Mouse (Mus musculus) bone marrow, adult 2 months (tissue): ENCODE data around the gene Xrcc3. TPM values are rescaled to one million over a fixed set of nuclear protein-coding genes. Genes with fewer than 3 reads are reported as not detected.

Experiments
- H3K27ac ChIP-seq: fragments of 200-500 bp; 2 replicates; pipeline ENCODE4 v1.5.1; 2012; ENCODE audit warnings: low read depth, mild to moderate bottlenecking, control low read depth, inconsistent platforms, low read length; ENCODE audit not compliant: control insufficient read depth, poor library complexity, insufficient read depth
- H3K4me1 ChIP-seq: fragments of 200-500 bp; 2 replicates; pipeline ENCODE4 v1.6.1; 2011; ENCODE audit warnings: low read length; ENCODE audit not compliant: control insufficient read depth, insufficient read depth
- H3K4me3 ChIP-seq: fragments of 200-500 bp; replicated peaks from 2 replicates; pipeline ENCODE3; 2011; ENCODE audit warnings: mild to moderate bottlenecking, low read depth, low read length, control low read depth; ENCODE audit not compliant: control insufficient read depth
- CTCF ChIP-seq: fragments of 200-500 bp; IDR thresholded peaks from 2 replicates; pipeline ENCODE4 v1.5.1; 2011; ENCODE audit warnings: low read length, control low read depth; ENCODE audit not compliant: control insufficient read depth, insufficient read depth
- POLR2A ChIP-seq: fragments of 200-500 bp; IDR thresholded peaks from 2 replicates; pipeline ENCODE4 v1.6.1; 2011; ENCODE audit warnings: low read depth, mild to moderate bottlenecking, control low read depth, low read length, borderline replicate concordance; ENCODE audit not compliant: control insufficient read depth
- WGBS: fragments of 180-500 bp; shearing (Covaris S2); methylation state at CpG from one replicate; pipeline ENCODE4 v1.1.7; 2018; 5-methylcytosine and 5-hydroxymethylcytosine counted together
- polyA plus RNA-seq: library from polyadenylated mRNA; stranded (reverse); fragments of >200 nt; gene quantifications from 2 replicates; pipeline ENCODE4 v1.2.4, GENCODE M21; 2011; ENCODE audit warnings: low replicate concordance; ENCODE audit not compliant: missing spikeins, insufficient read depth, insufficient read length

Xrcc3 gene
- polyA plus RNA-seq, 1 experiment = 11.6 TPM

DNA sequence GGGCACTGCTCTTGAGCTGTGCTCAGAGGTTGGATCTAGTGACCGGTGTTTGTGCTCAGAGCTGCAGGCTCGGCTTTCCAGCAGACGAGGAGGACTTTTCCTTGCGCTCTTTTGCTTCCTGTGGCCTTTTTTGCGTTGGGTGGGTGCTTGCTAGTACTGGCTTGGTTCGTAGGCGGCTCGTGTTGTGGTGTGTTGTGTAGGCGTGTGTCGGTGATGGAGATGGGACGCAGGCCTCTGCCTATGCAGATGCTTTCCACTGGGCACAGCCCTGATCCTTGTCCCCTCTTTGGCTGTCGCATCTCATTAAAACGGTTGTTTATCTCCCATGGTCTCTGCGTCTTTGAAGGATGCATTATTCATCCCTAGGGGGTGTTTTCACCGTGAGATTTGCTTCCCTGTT is 38.8 kb downstream of the Xrcc3 start:
- TF ChIP-seq CTCF = no peak
- no peak for TF ChIP-seq POLR2A
- 90% methylated on average over 15 of the region's 15 CpGs for WGBS
- H3K27ac ChIP-seq = no peak overlapping the region
- H3K4me3 ChIP-seq = no peak overlapping the region
- no peaks in the 10 kb centered on the region for H3K4me1 ChIP-seq

GRCm38 (mm10) chr12:111774156-111774555 is 39.5 kb downstream of the Xrcc3 start:
- TF ChIP-seq POLR2A = no peak
- TF ChIP-seq CTCF = no peak
- Histone ChIP-seq H3K27ac (no peak overlapping the region), H3K4me1 (no peaks in the 10 kb centered on the region), H3K4me3 (no peak overlapping the region)
- 94% methylated on average over 16 of the region's 16 CpGs for WGBS

GRCm38 (mm10) chr12:111770651-111771050 is 43.0 kb downstream of the Xrcc3 start:
- Histone ChIP-seq H3K4me3 (no peak overlapping the region), H3K4me1 (no peaks in the 10 kb centered on the region), H3K27ac (no peak overlapping the region)
- TF ChIP-seq POLR2A (no peak), CTCF (no peak; the same call in 1 of the 2 replicates)
- WGBS = 84% methylated on average over 10 of the region's 10 CpGs

DNA sequence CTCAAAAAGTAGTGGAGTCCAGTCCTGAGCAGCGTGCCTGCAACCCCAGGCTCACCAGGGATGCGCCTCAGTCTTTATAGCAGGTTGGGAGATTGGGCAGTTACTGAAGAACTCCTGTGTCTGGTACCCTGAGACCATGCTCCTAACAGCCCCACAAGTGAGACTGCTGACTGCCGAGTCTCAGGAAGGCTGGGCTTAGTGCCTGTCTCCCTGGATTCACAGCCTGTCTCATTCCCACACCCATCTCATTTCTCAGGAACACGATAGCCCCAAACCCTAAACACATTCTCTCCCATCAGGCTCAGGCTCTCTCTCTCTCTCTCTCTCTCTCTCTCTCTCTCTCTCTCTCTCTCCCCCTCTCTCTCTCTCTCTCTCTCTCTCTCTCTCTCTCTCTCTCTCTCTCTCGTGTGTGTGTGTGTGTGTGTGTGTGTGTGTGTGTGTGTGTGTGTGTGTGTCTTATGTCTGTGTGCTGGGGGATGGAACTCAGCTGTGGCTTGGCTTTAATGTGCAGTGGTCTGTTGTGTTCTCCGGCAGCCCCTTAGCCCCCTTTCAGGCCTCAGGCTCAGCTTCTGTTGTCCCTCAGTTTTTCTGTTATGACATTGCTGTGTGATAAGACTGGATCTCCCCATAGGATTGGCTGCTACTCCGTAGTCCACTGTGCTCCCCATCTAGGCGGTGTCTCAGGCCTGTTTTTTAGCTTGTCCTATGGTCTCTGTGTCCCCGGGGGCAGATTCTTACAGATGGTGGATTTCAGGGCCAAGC is 43.7 kb downstream of the Xrcc3 start:
- H3K27ac ChIP-seq = no peak overlapping the region
- H3K4me3 ChIP-seq = no peak overlapping the region
- no peaks in the 10 kb centered on the region for H3K4me1 ChIP-seq
- no peak for TF ChIP-seq CTCF
- no peak for TF ChIP-seq POLR2A
- 86% methylated on average over 8 of the region's 9 CpGs for WGBS

DNA sequence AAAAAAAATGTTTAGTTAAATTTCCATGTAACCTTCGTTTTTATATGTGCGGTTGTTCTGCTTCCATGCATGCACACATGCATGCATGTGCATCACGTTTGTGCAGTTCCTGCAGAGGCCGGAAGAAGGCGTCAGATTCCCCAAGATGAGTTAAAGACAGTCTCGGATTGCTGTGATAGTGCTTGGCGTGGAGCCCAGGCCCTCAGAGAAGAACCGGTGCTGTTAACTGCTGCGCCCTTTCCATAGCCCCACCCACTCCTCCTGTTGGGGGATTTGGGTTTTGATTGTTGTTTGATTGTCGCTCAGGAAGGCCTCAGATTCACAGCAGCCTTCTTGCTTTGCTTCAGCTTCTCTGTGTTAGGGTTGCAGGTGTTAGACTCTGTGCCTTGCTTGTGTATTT is 44.4 kb downstream of the Xrcc3 start:
- TF ChIP-seq CTCF (no peak), POLR2A (no peak)
- no peak overlapping the region for H3K27ac ChIP-seq
- 50% methylated on average over 10 of the region's 10 CpGs for WGBS
- H3K4me3 ChIP-seq = no peak overlapping the region
- no peaks in the 10 kb centered on the region for H3K4me1 ChIP-seq

DNA sequence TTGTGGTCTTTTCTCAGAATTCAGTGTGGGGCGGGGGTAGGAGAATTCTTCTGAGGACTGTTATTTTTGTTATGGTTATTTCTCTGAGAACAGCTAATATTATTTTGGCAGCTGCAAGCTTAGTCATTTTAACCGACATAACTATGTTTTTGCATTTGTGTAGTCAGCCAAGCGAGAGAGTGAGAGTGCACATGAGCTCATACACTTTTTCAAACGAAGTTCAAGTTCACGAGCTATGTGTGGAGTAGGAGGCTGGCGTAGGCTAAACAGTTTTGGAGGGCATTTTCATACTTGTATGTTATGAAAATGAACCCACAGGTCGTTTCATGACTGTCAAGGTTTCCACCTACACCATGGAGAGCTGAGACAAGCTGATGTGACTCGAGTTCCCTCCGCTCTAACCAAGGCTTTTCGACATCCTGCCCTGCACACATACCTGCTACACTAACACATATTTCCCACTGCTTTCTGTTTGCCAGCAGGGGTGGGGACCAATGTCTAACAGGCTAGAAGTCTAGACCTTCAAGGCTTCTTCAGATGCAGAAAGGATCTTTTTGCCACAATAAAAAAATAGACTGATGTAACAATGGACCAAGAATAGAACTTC is 45.2 kb downstream of the Xrcc3 start:
- Histone ChIP-seq H3K4me3 (no peak overlapping the region), H3K27ac (no peak overlapping the region), H3K4me1 (no peaks in the 10 kb centered on the region)
- 80% methylated on average over 10 of the region's 10 CpGs for WGBS
- TF ChIP-seq CTCF (no peak), POLR2A (no peak)

- 86% methylated on average over 16 of the region's 16 CpGs for WGBS
- no peak for TF ChIP-seq CTCF
- H3K4me3 ChIP-seq = no peak overlapping the region
- H3K27ac ChIP-seq = no peak overlapping the region
- peaks cover 1% of the 10 kb centered on the region for H3K4me1 ChIP-seq
Measured at GRCm38 (mm10) chr12:111766313-111767236, 47.1 kb downstream of the Xrcc3 start.

DNA sequence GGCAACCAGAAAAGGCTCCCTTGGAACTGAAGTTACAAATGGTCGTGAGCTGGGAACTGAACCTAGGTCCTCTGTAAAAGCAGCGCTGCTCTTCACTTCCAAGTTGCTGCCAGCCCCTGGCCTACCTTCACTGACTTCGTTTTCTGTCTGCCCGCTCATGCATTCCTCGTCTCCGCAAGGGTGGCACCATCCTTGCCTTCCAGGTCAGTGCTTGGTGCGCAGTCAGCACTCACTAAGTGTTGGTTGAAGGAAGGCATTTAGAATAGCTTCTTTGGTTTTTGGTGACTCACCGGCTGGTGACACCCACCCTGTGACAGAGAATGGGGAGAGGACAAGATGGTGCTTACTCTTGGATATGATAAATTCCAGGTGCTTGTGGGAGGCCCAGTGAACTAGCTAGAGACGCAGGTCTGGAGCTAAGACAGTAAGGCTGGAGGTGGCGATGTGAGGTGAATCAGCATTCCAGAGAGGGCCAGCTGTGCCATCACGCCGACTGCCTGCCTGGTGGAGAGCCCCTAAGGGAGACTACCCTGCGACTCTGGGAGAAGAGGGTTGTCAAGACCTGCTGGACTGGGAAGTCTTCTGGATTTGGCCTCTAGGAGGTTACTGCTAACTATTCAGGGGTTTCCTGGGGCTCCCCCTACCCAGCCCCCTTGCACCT is 50.9 kb downstream of the Xrcc3 start:
- WGBS = 91% methylated on average over 13 of the region's 13 CpGs
- H3K4me3 ChIP-seq = no peak overlapping the region
- no peak for TF ChIP-seq POLR2A
- TF ChIP-seq CTCF = no peak
- H3K4me1 ChIP-seq = peaks cover 1% of the 10 kb centered on the region
- no peak overlapping the region for H3K27ac ChIP-seq
